Mouse (Mus musculus) kidney, adult 18-20 months (tissue): Measurements from ENCODE around the gene Trpm3.

Experiments
- DNase-seq: peaks from one replicate; pipeline ENCODE4 v3.0.0; 2021

Gene Trpm3

DNA sequence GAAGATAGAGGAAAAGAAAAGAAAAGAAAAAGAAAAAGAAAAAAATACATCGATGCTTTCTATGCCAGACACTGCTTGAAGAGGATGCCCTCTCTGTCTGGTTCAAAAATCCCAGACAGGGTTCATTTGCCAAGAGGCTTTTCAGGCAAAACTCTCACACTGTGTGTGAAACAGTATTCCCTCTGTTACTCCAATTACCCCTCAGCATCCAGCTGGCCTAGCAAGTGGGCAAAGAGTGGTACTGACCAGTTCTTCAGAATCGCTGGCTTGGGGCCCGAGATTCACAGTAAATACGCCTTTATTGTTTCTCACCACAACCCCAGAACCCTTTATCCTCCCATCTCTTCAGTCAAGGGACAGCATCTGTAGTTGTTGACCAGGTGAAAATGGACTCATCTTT, 178.5 kb downstream of the Trpm3 start:
- no peak for DNase-seq

DNA sequence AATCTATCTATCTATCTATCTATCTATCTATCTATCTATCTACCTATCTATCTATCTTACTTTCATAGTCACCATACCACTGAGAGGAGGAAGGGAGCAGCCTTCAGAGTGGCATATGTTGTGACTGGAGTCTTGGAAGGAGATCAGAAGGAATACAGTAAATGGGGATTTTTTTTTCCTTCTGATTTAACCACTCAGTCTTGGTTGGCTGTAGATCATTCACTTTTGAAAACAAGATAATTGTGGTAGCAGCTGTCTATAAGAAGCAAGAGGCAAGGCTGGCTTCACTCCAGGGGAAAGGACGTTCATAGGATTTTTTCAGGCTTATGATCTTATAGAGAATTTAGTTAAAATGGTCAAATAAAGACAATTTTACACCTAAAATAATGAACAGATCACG, 188.0 kb downstream of the Trpm3 start:
- no peak for DNase-seq

DNA sequence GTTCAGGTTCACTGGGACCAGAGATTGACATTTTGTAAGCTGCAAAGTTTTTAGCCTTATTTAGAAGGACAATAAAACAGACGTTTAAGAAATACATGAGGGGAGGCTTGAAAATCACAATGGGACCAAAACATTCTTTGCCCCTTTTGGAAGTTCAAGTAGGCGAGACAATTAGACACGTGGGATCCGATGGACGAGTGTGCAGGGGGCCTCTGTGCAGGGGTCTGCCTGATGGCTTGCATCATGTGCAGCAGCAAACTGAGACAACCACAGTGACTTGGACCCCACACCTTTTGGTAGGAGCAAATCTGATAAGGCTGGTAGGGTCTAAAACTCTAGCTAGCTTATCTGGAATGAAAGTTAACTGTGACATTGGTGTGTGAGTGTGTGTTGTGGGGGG, 188.4 kb downstream of the Trpm3 start:
- DNase-seq: no peak

DNA sequence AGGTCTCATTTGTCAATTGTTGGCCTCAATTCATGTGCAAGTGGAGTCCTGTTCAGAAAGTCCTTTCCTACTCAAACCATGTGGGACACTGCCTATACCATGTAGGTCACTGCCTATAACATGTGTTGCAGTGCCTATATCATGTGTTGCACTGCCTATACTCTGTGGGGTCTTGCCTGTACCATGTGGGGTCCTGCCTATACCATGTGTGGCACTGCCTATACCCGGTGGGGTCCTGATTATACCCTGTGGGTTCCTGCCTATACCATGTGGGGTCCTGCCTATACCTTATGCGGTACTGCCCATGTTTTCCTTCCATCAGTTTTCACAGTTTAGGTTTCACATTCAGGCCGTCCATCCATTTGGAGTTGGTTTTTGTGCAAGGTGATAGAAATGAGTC, 197.4 kb downstream of the Trpm3 start:
- DNase-seq: no peak

DNA sequence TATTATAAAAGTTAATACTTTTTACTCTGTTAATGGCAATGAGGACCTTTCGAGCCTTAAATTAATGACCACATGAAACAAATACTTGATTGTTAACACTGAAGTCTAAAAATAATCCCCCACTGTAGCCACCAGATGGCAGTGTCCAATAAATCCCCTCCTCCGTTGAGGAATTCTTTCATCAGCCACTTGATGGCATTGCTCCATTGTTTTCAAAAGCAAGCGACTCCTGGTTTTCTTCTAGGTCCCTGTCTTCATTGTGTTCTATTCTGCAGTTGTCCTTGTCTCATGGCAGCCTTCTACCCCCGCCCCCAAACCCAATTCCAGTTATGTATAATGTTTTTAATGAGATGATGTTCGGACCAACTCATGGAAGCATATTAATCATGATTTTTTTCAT, 198.6 kb downstream of the Trpm3 start:
- no peak for DNase-seq

DNA sequence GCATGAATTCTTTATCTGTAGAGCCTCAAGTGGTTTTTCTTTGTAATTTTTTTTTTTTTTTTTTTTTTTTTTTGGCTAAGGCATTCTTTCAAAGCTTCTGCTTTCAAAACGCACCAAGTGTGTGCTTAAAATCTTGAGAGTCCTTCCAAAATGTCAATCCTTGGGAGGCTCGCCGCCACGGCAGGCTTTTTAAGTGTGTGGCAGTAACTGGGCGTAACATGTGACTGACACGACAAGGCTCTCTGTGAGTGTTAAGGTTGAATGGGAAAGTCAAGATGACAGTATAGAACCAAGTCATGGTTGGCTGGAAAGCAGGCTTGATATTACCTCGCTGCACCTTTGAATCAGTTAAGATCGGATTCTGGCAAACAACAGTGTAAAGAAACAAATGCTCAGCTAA, 200.1 kb downstream of the Trpm3 start:
- DNase-seq: no peak

DNA sequence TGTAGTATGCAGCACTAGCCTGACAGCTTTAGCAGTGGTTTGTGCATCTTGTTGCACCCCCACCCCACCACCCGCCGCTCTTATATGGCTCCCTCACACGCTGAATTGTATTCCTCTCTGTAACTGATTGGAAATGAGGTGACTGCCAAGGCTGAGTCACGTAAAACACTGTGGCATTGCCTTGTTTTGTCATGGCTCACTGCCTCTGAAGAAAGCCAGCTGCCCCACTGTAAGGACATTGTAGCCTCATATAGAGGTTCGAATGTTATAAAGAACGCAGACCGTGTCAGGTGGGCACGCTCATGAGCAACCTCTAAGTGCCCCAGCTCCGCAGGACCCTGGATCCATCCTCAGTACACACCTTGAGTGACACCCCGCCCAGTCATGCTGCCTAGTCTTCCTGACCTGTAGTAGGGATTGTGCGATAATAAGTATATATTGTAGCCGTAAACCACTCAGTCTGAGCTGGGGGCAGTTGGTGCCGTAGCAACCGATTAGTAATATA, 215.2 kb downstream of the Trpm3 start:
- DNase-seq: no peak

DNA sequence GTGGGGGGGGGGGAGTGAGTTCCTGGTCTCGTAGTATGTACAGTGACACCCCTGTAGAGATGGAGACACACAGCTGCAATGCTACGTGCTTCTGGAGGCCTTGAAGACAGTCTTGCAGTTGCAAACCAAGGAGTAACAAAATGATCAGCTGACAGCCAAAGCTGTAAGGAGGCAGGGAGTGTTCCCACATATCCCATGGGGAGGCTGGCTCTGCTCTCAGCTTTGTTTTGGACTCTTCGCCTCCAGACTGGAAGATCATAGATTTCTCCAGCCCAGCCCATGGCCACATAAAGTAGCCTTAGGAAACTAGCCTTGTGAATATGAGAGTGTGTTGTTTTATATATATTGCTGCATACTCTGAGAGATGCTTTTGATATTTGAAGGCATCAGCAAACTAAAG, 248.0 kb downstream of the Trpm3 start:
- DNase-seq: no peak

DNA sequence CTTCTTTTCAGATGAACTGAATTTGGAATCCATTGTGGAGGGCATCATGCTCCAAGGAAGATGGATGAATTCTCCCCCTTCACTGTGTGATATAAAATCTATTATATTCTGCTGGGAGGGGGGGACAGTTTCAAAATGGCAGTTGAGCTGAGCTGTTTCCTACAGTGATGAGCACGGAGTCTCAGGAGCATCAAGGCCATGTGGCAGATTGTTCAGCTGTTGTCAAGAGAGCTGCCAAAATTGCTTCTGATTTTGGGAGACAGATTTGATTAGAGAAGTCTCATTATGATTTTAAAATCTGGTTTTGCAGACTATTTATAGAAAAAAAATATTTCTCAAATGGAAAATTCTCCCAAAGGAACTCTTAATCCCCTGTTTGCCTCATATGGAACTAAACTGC, 255.9 kb downstream of the Trpm3 start:
- DNase-seq: no peak

DNA sequence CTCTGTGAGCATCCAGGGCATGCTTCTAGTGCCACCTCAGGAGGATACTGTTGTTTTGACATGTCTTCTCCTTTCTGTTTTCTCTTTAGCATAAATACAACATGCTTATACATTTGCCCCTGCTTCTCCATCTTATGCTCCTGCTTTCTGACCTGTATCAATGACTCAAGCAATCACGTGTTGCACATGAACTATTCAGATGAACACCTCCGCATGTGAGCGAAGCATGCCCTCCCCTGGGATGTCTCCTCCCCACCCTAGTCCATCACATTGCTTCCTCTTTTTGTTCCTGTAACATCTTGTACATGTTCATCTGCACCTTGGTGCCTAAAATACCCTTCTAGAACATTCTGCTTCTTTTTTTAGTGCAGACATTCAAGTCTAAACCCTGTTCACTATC, 265.2 kb downstream of the Trpm3 start:
- no peak for DNase-seq

DNA sequence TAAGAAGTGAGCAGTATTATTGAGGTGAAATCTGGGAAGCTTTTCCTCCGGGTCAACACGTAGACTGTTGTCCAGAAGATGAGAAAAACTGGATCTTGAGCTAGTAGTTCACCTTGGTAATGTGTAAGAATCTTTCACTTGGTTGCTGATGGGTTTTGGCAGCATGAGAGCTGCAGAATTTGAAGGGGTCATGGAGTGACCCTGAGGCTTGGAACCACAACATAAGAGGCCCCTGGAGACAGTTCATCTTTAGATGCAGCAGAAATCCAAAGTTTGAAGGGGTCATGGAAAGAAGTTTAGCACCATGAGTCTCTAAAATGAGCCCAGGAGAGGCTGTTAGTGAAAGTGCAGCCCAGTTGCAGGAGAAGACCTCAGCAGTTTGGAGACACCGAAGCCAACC, 279.4 kb downstream of the Trpm3 start:
- DNase-seq: no peak

DNA sequence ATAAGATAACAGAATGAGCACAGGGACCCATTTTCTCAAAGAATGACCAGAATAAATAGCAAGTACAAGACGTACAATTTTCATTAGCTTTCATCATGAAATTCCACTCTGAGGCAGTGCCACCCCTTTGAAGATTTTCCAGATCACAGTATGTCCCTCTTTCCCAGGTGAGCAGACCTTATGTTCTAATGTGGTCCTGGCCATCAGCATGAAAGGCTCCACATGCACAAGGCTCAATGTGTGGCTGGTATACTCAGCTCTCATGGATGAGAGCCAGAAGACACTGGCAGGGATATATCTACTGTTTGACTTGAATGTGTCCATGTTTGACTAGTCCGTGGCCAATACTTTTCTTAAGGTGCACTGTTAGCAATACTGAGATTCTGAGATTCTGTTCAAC, 298.4 kb downstream of the Trpm3 start:
- no peak for DNase-seq

DNA sequence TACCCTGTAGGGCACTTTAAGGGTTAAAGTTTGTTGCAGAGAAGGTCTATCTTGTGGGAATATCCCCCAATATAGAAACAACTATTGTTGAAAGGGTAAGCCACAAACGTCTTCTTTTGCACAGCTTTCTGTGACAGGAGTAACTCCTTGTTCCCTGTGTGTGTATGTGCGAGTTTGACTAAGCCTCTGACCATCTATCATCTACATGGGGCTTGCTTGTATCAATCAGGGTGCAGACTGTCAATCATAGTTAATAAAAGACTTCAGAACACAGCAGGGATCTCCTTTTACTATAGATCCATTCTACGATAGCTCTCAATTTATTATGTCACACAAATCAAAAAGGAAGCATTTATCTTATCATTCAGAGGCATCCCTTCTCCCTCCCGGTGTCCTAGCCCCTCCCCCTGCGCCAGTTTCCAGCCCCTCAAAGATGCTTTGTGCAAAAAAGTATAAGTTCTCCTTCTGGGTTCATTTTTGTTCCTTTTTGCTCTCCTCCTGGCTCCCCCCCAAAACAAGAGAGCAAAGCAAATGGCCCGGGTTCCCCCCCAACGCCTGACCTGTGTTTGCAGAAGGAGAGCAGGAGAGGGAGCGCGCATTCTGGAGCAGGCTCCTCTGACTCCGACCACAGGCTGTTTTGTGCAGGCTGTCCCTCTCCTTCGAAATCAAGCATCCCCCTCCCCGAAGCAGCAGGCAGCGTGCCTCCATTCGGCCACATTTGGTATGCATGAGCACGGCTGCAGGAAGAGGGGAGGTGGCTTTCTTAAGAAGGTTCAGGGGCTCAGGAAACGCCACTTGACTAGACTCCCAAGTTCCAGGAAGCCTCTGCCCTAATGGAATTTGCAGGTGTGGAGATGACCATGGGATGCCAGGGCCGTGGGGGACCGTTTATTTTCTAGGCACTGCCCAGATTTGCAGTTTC, 308.8 kb downstream of the Trpm3 start:
- DNase-seq: no peak

DNA sequence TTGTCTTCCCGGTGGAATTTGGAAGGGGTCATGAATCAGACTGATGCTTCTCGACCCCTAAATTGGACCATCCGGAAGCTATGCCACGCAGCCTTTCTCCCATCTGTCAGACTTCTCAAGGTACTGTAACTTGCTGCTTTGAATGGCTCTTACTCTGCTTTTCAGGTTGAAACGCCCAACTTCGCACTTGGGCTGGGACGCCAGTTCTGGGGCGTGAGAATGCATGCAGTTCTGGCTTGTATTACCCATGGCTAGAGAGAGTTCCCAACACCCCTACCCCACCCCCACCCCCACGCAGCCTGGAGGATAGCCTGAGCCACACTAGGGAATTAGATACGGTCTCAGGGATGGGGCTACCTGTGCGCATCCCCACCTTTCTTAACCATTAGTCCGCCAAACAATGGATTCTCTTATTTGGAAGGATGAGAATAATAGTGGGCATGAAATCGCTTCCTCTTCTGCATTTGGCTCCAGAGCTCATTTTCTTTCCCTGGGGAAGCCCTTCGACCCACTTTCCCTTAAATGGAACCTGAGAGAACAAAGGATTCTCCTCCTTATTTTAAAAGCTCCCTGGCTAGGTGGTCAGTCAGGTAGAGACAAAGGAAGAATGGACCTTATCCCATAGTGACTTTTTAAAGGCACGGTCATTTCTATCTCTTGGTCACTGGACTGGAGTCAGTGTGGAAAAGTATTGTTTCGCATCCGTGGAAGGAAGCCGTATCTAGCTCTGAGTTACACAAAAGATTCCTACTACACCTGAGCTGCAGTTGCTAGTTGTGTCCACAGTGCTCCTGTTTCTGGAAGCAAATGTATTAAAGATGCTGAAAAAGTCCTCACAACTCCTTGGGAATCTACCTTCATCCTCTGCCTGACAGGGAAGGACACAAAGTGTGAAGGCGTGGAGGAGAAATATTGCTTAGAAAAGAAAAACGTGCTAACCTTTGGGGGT, 309.8 kb downstream of the Trpm3 start:
- no peak for DNase-seq

DNA sequence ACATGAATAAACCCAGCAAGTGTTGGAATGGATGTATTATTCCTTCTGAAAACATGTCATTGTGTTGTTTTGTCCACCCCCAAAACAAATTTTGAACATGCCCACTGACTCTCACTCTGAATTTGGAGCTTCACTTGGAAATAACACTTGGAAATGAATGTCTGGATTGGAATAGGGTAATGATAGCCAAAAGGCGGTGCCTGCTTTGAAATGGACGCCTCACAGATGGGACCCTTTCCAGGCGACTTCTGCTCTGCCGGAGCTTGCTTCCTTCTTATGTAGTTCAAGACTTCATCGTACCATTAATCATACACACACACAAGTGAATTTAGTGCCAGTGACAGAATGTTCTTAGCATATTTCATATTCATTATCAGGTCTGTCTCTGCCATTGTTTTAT, 312.4 kb downstream of the Trpm3 start:
- no peak for DNase-seq

DNA sequence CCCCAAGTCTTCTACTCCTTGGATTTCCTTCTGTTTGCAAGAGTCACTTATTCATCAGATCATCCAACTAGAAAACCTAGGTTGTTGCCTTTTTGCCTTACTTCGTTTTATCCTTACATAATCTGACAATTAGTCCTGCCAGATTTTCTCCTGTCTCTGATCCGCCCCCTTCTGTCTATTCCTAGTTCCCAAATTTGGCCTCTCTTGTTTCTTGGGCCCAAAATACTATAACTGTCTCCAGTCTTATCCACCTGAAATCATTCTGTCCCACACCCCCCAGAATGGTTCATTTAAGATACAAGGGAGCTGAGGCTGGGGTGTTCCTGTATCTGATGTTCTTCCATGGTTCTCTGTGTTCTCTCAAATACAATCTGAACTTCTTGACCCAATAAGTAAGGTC, 318.1 kb downstream of the Trpm3 start:
- DNase-seq: no peak

DNA sequence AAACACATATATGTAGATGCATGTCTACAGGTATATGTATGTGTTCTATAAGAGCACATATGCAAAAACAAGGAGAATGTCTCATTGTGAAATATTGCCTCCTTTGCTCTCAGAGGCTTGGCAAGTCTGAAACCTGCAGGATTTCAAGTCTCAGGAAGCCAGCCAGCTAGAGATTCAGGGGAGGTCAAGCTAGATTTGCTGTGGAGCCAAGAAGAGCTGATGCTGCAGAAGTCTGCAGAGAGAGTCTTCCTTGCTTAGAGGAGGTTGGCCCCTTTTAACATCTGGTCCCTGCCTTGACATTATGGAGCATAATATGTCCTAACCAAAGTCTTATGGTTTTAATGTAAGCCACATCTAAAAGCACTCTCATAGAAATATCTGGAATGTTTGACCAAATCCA, 323.2 kb downstream of the Trpm3 start:
- DNase-seq: no peak

DNA sequence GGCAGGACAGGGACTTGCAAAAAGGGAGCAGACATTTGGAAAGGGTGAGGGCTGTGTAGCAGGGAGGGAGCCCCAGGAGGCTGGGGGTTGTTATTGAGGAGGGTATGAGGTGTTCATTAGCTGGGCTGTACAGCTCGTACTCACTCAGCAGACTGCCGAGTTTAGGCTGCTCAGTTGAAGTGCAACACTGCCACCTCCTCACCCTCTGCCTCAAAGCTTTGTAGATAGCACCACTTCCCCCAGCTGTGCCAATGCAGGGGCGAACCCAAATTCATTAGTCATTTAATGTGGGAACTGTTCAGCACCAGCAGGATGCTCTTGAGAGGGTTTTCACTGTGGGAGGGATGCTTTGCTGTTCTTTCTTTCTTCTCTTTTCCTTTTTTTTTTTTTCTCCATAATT, 324.7 kb downstream of the Trpm3 start:
- DNase-seq: no peak

DNA sequence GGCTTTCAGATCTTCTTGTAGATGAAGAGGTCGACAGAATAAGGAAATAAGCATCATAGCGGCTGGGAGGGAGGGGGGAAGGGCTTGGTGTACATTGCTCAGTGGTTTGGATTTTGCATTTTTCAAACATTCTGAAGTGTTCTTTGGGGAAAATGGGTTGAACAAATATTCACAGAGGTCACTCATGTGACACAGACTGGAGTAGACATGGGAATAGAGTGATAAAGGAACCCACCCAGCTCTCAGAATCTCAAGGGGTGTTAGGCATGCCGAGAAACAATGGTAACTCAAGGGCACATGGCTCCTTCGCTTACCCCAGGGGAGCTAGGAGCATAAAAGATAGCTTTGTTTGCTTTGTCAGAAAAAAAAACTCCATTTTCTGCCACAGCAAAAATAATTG, 330.8 kb downstream of the Trpm3 start:
- no peak for DNase-seq

DNA sequence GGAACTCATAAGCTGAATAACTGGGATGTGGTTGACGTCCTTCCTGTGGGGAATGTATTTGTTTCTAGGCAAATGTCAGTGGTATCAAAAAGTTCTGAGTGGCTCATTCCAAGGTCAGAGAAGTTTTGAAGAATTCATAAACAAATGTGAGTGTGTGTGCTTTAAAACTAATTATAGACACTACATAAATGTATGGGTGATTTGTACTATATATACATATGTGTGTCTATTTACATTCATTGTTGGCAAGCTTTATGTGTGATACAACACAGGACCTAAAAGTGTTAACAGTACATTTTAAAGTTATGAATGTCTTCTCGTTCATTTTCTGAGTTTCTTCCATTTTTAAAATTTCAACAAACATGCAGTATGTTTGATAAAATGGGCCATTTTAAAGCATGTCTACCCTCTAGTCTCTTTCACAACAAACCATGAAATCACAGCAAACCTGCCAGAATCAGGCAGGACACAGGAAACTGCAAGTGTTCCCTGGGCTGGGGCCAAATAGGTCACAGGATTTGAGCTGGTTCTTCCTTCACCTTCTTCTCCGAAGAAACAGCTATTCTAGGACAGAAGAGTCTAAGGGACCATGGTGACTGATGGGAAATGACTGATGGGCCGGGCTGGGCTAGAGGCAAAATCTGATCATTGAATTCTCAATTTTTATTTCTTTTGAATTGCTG, 334.3 kb downstream of the Trpm3 start:
- DNase-seq: no peak

DNA sequence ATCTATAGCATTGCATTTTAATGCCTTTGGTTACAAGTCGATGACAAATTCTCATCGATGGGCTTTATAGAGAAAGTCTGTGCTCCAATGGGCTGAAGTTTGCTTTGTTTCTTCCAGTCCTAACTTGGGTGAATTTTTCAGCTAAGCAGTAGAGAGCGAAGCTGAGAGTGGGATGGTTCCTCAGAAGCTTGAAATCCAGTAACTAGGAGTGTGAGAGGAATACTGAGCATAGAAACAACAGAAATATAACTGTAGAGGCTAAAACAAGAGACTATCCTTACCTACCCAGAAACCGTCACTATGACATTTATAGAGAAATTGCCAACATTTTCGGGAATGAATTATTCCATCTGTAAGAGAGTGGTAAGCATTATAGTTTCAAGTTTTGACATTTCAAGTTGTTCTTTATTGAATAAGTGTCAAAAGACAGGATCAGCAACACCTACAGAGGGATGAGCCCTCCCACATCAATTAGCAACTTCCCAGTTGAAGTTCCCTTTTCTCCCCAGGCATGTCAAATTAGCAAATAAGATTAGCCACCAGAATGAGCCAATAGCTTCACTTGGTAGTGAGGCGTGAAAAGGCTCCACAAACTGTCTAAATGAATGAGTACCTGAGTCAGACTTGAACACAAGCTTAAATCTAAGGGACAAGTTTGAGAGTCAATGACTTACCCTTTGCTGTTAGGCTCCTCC, 339.6 kb downstream of the Trpm3 start:
- DNase-seq: no peak

DNA sequence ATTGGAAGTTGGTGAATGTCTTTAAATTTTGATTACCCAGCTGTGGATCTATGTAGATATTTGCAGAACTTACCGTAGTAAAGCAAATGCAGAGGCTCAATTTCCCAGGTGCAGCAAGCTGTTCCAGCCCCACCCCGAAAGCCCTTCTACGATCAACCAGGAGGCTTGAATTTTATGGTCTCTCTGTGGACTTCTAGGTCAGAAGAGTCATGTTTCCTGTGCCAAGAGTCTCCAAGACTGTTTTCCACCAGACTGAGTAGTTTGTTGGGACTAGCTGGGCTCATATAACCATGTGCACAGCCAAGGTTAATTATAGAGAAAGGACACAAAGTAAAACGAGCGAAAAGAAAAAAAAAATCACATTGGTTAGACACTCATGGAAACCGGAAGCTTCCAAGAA, 364.6 kb downstream of the Trpm3 start:
- DNase-seq: no peak

DNA sequence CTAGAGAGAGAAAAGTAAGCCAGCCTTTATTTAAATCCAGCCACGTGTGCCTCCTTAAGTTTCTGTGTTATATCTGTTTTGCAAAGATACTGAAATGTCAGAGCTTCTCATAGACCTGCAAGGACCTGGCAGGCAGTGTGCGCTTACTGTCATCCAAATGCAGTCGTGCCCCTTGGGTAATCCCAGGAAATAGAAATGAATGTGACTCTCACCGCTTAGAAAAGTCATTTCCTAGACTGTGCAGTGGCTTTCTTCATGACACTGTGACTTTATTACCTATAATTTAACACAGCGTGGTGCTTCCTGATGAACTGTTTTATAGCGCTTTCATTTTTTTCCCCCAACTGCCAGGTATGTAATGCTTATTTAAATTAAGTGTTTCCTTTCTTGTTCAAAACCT, 379.7 kb downstream of the Trpm3 start:
- no peak for DNase-seq
